Mouse (Mus musculus): ENCODE results near the gene H2afy. TPM values are rescaled to one million over a fixed set of nuclear protein-coding genes. Genes with fewer than 3 reads are reported as not detected.

The H2afy gene
- polyA plus RNA-seq (2015; fragmentation: Nextera tagmentation; extraction: Ambion mirVana) = 545 and 548 TPM in 2 replicates

- no peaks in the 10 kb centered on the region for H3K9me3 ChIP-seq (replicated peaks)
- peak within 1 kb of the TSS; percentile 99 for H3K9ac ChIP-seq
- H3K27ac ChIP-seq = peak within 1 kb of the TSS; percentile 77
- H3K27me3 ChIP-seq = peaks cover 3% of the 10 kb centered on the region; the same call in 1 of the 2 replicates
- H3K36me3 ChIP-seq (ENCODE audit: poor library complexity, severe bottlenecking) = peaks cover 18% of the 10 kb centered on the region
- no peak for ATAC-seq
- peaks cover 31% of the 10 kb centered on the region for H3K4me1 ChIP-seq
- peak within 1 kb of the TSS; percentile 91 for H3K4me2 ChIP-seq
- 72% methylated on average over 2 of the region's 2 CpGs for WGBS
- peak within 1 kb of the TSS; percentile 98 for H3K4me3 ChIP-seq
Measured at GRCm38 (mm10) chr13:56136200-56136599, at the start of gene H2afy. TSS of gene H2afy (minus strand) at chr13:56136361.

- 89% methylated on average over 5 of the region's 5 CpGs for WGBS
- no peak overlapping the region for H3K4me3 ChIP-seq
- no peak for ATAC-seq
- no peaks in the 10 kb centered on the region for H3K36me3 ChIP-seq (ENCODE audit: poor library complexity, severe bottlenecking)
- no peak overlapping the region for H3K4me2 ChIP-seq
- no peak overlapping the region for H3K9ac ChIP-seq
- H3K9me3 ChIP-seq (replicated peaks) = no peaks in the 10 kb centered on the region
- no peaks in the 10 kb centered on the region for H3K4me1 ChIP-seq
- no peak overlapping the region for H3K27ac ChIP-seq
- H3K27me3 ChIP-seq = no peaks in the 10 kb centered on the region
Measured at GRCm38 (mm10) chr13:56183687-56184086, 47.5 kb upstream of the H2afy start.

GRCm38 (mm10) chr13:56181424-56181823, 45.3 kb upstream of the H2afy start:
- WGBS = 72% methylated on average over 8 of the region's 8 CpGs
- no peaks in the 10 kb centered on the region for H3K4me1 ChIP-seq
- H3K9me3 ChIP-seq (replicated peaks) = no peaks in the 10 kb centered on the region
- ATAC-seq = no peak
- H3K4me2 ChIP-seq = no peak overlapping the region
- H3K4me3 ChIP-seq = no peak overlapping the region
- H3K27ac ChIP-seq = no peak overlapping the region
- no peaks in the 10 kb centered on the region for H3K27me3 ChIP-seq
- H3K36me3 ChIP-seq (ENCODE audit: poor library complexity, severe bottlenecking) = no peaks in the 10 kb centered on the region
- H3K9ac ChIP-seq = no peak overlapping the region

GRCm38 (mm10) chr13:56178416-56179035, 42.4 kb upstream of the H2afy start, which contains the start of gene Tifab:
TSS of gene Tifab (minus strand) at chr13:56178885.
- Histone ChIP-seq H3K4me3 (no peak within 1 kb of the TSS), H3K9me3 (replicated peaks) (no peaks in the 10 kb centered on the region), H3K4me2 (no peak within 1 kb of the TSS), H3K36me3 (ENCODE audit: poor library complexity, severe bottlenecking) (no peaks in the 10 kb centered on the region), H3K27me3 (no peaks in the 10 kb centered on the region), H3K9ac (no peak within 1 kb of the TSS), H3K27ac (no peak within 1 kb of the TSS), H3K4me1 (no peaks in the 10 kb centered on the region)
- ATAC-seq = no peak
- WGBS = 90% methylated on average over 16 of the region's 16 CpGs

- no peaks in the 10 kb centered on the region for H3K9me3 ChIP-seq (replicated peaks)
- H3K4me1 ChIP-seq = no peaks in the 10 kb centered on the region
- no peak overlapping the region for H3K9ac ChIP-seq
- no peak overlapping the region for H3K4me2 ChIP-seq
- no peak for ATAC-seq
- H3K4me3 ChIP-seq = no peak overlapping the region
- H3K27ac ChIP-seq = no peak overlapping the region
- no peaks in the 10 kb centered on the region for H3K36me3 ChIP-seq (ENCODE audit: poor library complexity, severe bottlenecking)
- H3K27me3 ChIP-seq = no peaks in the 10 kb centered on the region
- WGBS = 91% methylated on average over 9 of the region's 9 CpGs
Measured at GRCm38 (mm10) chr13:56176310-56176709, 40.1 kb upstream of the H2afy start.

- Histone ChIP-seq H3K36me3 (ENCODE audit: poor library complexity, severe bottlenecking) (no peaks in the 10 kb centered on the region), H3K4me1 (no peaks in the 10 kb centered on the region), H3K27me3 (no peaks in the 10 kb centered on the region), H3K9me3 (replicated peaks) (no peaks in the 10 kb centered on the region), H3K4me2 (no peak overlapping the region), H3K27ac (no peak overlapping the region), H3K9ac (no peak overlapping the region), H3K4me3 (no peak overlapping the region)
- ATAC-seq = no peak
- WGBS = 74% methylated on average over 4 of the region's 4 CpGs
Measured at GRCm38 (mm10) chr13:56175848-56176247, 39.7 kb upstream of the H2afy start.

GRCm38 (mm10) chr13:56172901-56173545, 36.9 kb upstream of the H2afy start:
- no peak for ATAC-seq
- Histone ChIP-seq H3K4me2 (no peak overlapping the region), H3K36me3 (ENCODE audit: poor library complexity, severe bottlenecking) (no peaks in the 10 kb centered on the region), H3K27ac (no peak overlapping the region), H3K4me1 (peaks cover 5% of the 10 kb centered on the region), H3K27me3 (no peaks in the 10 kb centered on the region), H3K4me3 (no peak overlapping the region), H3K9ac (no peak overlapping the region), H3K9me3 (replicated peaks) (no peaks in the 10 kb centered on the region)
- 73% methylated on average over 7 of the region's 7 CpGs for WGBS

- Histone ChIP-seq H3K27ac (no peak overlapping the region), H3K27me3 (no peaks in the 10 kb centered on the region), H3K36me3 (ENCODE audit: poor library complexity, severe bottlenecking) (no peaks in the 10 kb centered on the region), H3K9ac (no peak overlapping the region), H3K4me1 (peaks cover 5% of the 10 kb centered on the region), H3K9me3 (replicated peaks) (no peaks in the 10 kb centered on the region), H3K4me2 (no peak overlapping the region), H3K4me3 (no peak overlapping the region)
- 88% methylated on average over 7 of the region's 7 CpGs for WGBS
- ATAC-seq = no peak
Measured at GRCm38 (mm10) chr13:56172106-56172505, 35.9 kb upstream of the H2afy start.

- 33% methylated on average over 3 of the region's 3 CpGs for WGBS
- no peak overlapping the region for H3K9ac ChIP-seq
- no peak overlapping the region for H3K4me3 ChIP-seq
- no peak overlapping the region for H3K27ac ChIP-seq
- H3K27me3 ChIP-seq = 0 out of 2 replicates have a peak, but pooled peaks cover 3% of the 10 kb centered on the region
- H3K4me2 ChIP-seq = no peak overlapping the region
- peaks cover 5% of the 10 kb centered on the region for H3K4me1 ChIP-seq
- no peaks in the 10 kb centered on the region for H3K36me3 ChIP-seq (ENCODE audit: poor library complexity, severe bottlenecking)
- no peaks in the 10 kb centered on the region for H3K9me3 ChIP-seq (replicated peaks)
- no peak for ATAC-seq
Measured at GRCm38 (mm10) chr13:56168403-56168781, 32.2 kb upstream of the H2afy start.

GRCm38 (mm10) chr13:56167446-56168402, 31.6 kb upstream of the H2afy start:
- 42% methylated on average over 12 of the region's 14 CpGs for WGBS
- H3K4me1 ChIP-seq = peaks cover 5% of the 10 kb centered on the region
- ATAC-seq = 0 out of 2 replicates have a peak, but pooled peaks have one; percentile 36
- H3K4me3 ChIP-seq = no peak overlapping the region
- no peaks in the 10 kb centered on the region for H3K9me3 ChIP-seq (replicated peaks)
- H3K4me2 ChIP-seq = no peak overlapping the region
- H3K36me3 ChIP-seq (ENCODE audit: poor library complexity, severe bottlenecking) = no peaks in the 10 kb centered on the region
- no peak overlapping the region for H3K9ac ChIP-seq
- H3K27ac ChIP-seq = no peak overlapping the region
- H3K27me3 ChIP-seq = 0 out of 2 replicates have a peak, but pooled peaks cover 3% of the 10 kb centered on the region

- Histone ChIP-seq H3K4me2 (no peak overlapping the region), H3K4me3 (no peak overlapping the region), H3K36me3 (ENCODE audit: poor library complexity, severe bottlenecking) (no peaks in the 10 kb centered on the region), H3K9ac (no peak overlapping the region), H3K27me3 (0 out of 2 replicates have a peak, but pooled peaks cover 3% of the 10 kb centered on the region), H3K9me3 (replicated peaks) (no peaks in the 10 kb centered on the region), H3K27ac (no peak overlapping the region), H3K4me1 (peaks cover 5% of the 10 kb centered on the region)
- no peak for ATAC-seq
- WGBS = 94% methylated on average over 11 of the region's 11 CpGs
Measured at GRCm38 (mm10) chr13:56165561-56165960, 29.4 kb upstream of the H2afy start.

- Histone ChIP-seq H3K27me3 (0 out of 2 replicates have a peak, but pooled peaks cover 3% of the 10 kb centered on the region), H3K4me3 (no peak overlapping the region), H3K9me3 (replicated peaks) (no peaks in the 10 kb centered on the region), H3K27ac (no peak overlapping the region), H3K4me1 (peaks cover 5% of the 10 kb centered on the region), H3K36me3 (ENCODE audit: poor library complexity, severe bottlenecking) (no peaks in the 10 kb centered on the region), H3K9ac (no peak overlapping the region), H3K4me2 (no peak overlapping the region)
- no peak for ATAC-seq
- 90% methylated on average over 3 of the region's 3 CpGs for WGBS
Measured at GRCm38 (mm10) chr13:56164372-56164771, 28.2 kb upstream of the H2afy start.
